Mouse (Mus musculus): ENCODE results near the gene Tbkbp1.

Gene Tbkbp1

GRCm38 (mm10) chr11:97130318-97130717 lies 21.0 kb downstream of the Tbkbp1 start:
- Histone ChIP-seq H3K27me3 (ENCODE audit: insufficient read depth, low read length) (peaks cover 94% of the 10 kb centered on the region), H3K9me3 (ENCODE audit: low read length) (no peaks in the 10 kb centered on the region), H3K4me3 (replicated peaks; ENCODE audit: low read length) (no peak overlapping the region), H3K4me1 (replicated peaks; ENCODE audit: low read depth, low read length) (peaks cover 59% of the 10 kb centered on the region), H3K36me3 (ENCODE audit: insufficient read depth, low read length) (no peaks in the 10 kb centered on the region)
- TF ChIP-seq CTCF (conservative IDR thresholded peaks at IDR 0.05; ENCODE audit: low read length) (no peak), NANOG (IDR thresholded peaks at IDR 0.05; ENCODE audit: borderline replicate concordance, low read length) (no peak), POU5F1 (IDR thresholded peaks at IDR 0.05; ENCODE audit: borderline replicate concordance, low read length) (no peak)

- H3K4me3 ChIP-seq (replicated peaks; ENCODE audit: low read length) = no peak overlapping the region
- no peak for TF ChIP-seq NANOG (IDR thresholded peaks at IDR 0.05; ENCODE audit: borderline replicate concordance, low read length)
- TF ChIP-seq CTCF (conservative IDR thresholded peaks at IDR 0.05; ENCODE audit: low read length) = no peak
- no peaks in the 10 kb centered on the region for H3K36me3 ChIP-seq (ENCODE audit: insufficient read depth, low read length)
- no peaks in the 10 kb centered on the region for H3K9me3 ChIP-seq (ENCODE audit: low read length)
- H3K4me1 ChIP-seq (replicated peaks; ENCODE audit: low read depth, low read length) = peaks cover 61% of the 10 kb centered on the region
- H3K27me3 ChIP-seq (ENCODE audit: insufficient read depth, low read length) = peaks cover 88% of the 10 kb centered on the region
Measured at GRCm38 (mm10) chr11:97128956-97129355, 22.3 kb downstream of the Tbkbp1 start.

GRCm38 (mm10) chr11:97127470-97128223 lies 23.6 kb downstream of the Tbkbp1 start:
- Histone ChIP-seq H3K9me3 (ENCODE audit: low read length) (no peaks in the 10 kb centered on the region), H3K27me3 (ENCODE audit: insufficient read depth, low read length) (peaks cover 78% of the 10 kb centered on the region), H3K4me3 (replicated peaks; ENCODE audit: low read length) (peak overlapping the region; percentile 66), H3K36me3 (ENCODE audit: insufficient read depth, low read length) (no peaks in the 10 kb centered on the region), H3K4me1 (replicated peaks; ENCODE audit: low read depth, low read length) (peaks cover 57% of the 10 kb centered on the region)
- TF ChIP-seq POU5F1 (IDR thresholded peaks at IDR 0.05; ENCODE audit: borderline replicate concordance, low read length) (no peak), CTCF (conservative IDR thresholded peaks at IDR 0.05; ENCODE audit: low read length) (no peak), NANOG (IDR thresholded peaks at IDR 0.05; ENCODE audit: borderline replicate concordance, low read length) (no peak)

GRCm38 (mm10) chr11:97126645-97127468 lies 24.4 kb downstream of the Tbkbp1 start:
- Histone ChIP-seq H3K9me3 (ENCODE audit: low read length) (no peaks in the 10 kb centered on the region), H3K4me1 (replicated peaks; ENCODE audit: low read depth, low read length) (peaks cover 51% of the 10 kb centered on the region), H3K4me3 (replicated peaks; ENCODE audit: low read length) (peak overlapping the region; percentile 66), H3K36me3 (ENCODE audit: insufficient read depth, low read length) (no peaks in the 10 kb centered on the region), H3K27me3 (ENCODE audit: insufficient read depth, low read length) (peaks cover 72% of the 10 kb centered on the region)
- no peak for TF ChIP-seq NANOG (IDR thresholded peaks at IDR 0.05; ENCODE audit: borderline replicate concordance, low read length)
- TF ChIP-seq CTCF (conservative IDR thresholded peaks at IDR 0.05; ENCODE audit: low read length) = no peak
- TF ChIP-seq POU5F1 (IDR thresholded peaks at IDR 0.05; ENCODE audit: borderline replicate concordance, low read length) = no peak

GRCm38 (mm10) chr11:97124266-97125036 lies 26.8 kb downstream of the Tbkbp1 start:
- Histone ChIP-seq H3K4me1 (replicated peaks; ENCODE audit: low read depth, low read length) (peaks cover 51% of the 10 kb centered on the region), H3K9me3 (ENCODE audit: low read length) (no peaks in the 10 kb centered on the region), H3K36me3 (ENCODE audit: insufficient read depth, low read length) (no peaks in the 10 kb centered on the region), H3K27me3 (ENCODE audit: insufficient read depth, low read length) (peaks cover 61% of the 10 kb centered on the region), H3K4me3 (replicated peaks; ENCODE audit: low read length) (no peak overlapping the region)
- TF ChIP-seq POU5F1 (IDR thresholded peaks at IDR 0.05; ENCODE audit: borderline replicate concordance, low read length) (no peak), CTCF (conservative IDR thresholded peaks at IDR 0.05; ENCODE audit: low read length) (no peak), NANOG (IDR thresholded peaks at IDR 0.05; ENCODE audit: borderline replicate concordance, low read length) (no peak)

GRCm38 (mm10) chr11:97123282-97123890 lies 27.9 kb downstream of the Tbkbp1 start:
- Histone ChIP-seq H3K27me3 (ENCODE audit: insufficient read depth, low read length) (peaks cover 63% of the 10 kb centered on the region), H3K9me3 (ENCODE audit: low read length) (no peaks in the 10 kb centered on the region), H3K4me3 (replicated peaks; ENCODE audit: low read length) (no peak overlapping the region), H3K36me3 (ENCODE audit: insufficient read depth, low read length) (no peaks in the 10 kb centered on the region), H3K4me1 (replicated peaks; ENCODE audit: low read depth, low read length) (peaks cover 44% of the 10 kb centered on the region)
- TF ChIP-seq CTCF (conservative IDR thresholded peaks at IDR 0.05; ENCODE audit: low read length) (peak; percentile 68), POU5F1 (IDR thresholded peaks at IDR 0.05; ENCODE audit: borderline replicate concordance, low read length) (no peak), NANOG (IDR thresholded peaks at IDR 0.05; ENCODE audit: borderline replicate concordance, low read length) (no peak)

- Histone ChIP-seq H3K4me1 (replicated peaks; ENCODE audit: low read depth, low read length) (peaks cover 26% of the 10 kb centered on the region), H3K4me3 (replicated peaks; ENCODE audit: low read length) (no peak overlapping the region)
- TF ChIP-seq POU5F1 (IDR thresholded peaks at IDR 0.05; ENCODE audit: borderline replicate concordance, low read length) = no peak
- TF ChIP-seq CTCF (conservative IDR thresholded peaks at IDR 0.05; ENCODE audit: low read length) = no peak
- no peak for TF ChIP-seq NANOG (IDR thresholded peaks at IDR 0.05; ENCODE audit: borderline replicate concordance, low read length)
Measured at GRCm38 (mm10) chr11:97120641-97121040, 30.7 kb downstream of the Tbkbp1 start.

More at GRCm38 (mm10) chr11:97120641-97121040, 30.7 kb downstream of the Tbkbp1 start:
- Histone ChIP-seq H3K27me3 (ENCODE audit: insufficient read depth, low read length) (peaks cover 63% of the 10 kb centered on the region), H3K36me3 (ENCODE audit: insufficient read depth, low read length) (no peaks in the 10 kb centered on the region), H3K9me3 (ENCODE audit: low read length) (no peaks in the 10 kb centered on the region)
